Mouse (Mus musculus) embryonic facial prominence, embryonic 11.5 days (tissue): ENCODE measurements around the gene Asns. TPM values are rescaled to one million over a fixed set of nuclear protein-coding genes. Genes with fewer than 3 reads are reported as not detected.
"Not testable (repeated sequence)": the region's sequence is repeated elsewhere in the genome, so short reads cannot be mapped to it uniquely, and the experiment has no call there.

Experiments
- ATAC-seq: fragments of 200-750 bp; cut with Nextera tagmentation; replicated peaks from 2 replicates; pipeline ENCODE4 v1.8.0; 2017; ENCODE audit warnings: low read depth; ENCODE audit not compliant: insufficient number of reproducible peaks, low FRiP score, low TSS enrichment
- DNase-seq: peaks from one replicate; pipeline ENCODE4 v3.0.0-alpha.2; 2015; ENCODE audit warnings: low spot score
- H3K27ac ChIP-seq: fragments of 300-500 bp; sonication (generic); replicated peaks from 2 replicates; pipeline ENCODE4 v1.5.1; 2014; ENCODE audit warnings: mild to moderate bottlenecking, low read depth, low read length, control low read depth
- H3K27me3 ChIP-seq: fragments of 300-500 bp; sonication (generic); 2 replicates; pipeline ENCODE4 v1.6.1; 2014; ENCODE audit warnings: mild to moderate bottlenecking, low read length, moderate library complexity, mixed read lengths; ENCODE audit not compliant: control insufficient read depth, insufficient read depth
- H3K36me3 ChIP-seq: fragments of 300-500 bp; sonication (generic); replicated peaks from 2 replicates; pipeline ENCODE4 v1.6.1; 2014; ENCODE audit warnings: low read depth, mild to moderate bottlenecking, low read length, moderate library complexity, mixed read lengths; ENCODE audit not compliant: control insufficient read depth, insufficient read depth
- H3K4me1 ChIP-seq: fragments of 300-500 bp; sonication (generic); 2 replicates; pipeline ENCODE4 v1.6.1; 2014; ENCODE audit warnings: low read length, mixed read lengths; ENCODE audit not compliant: control insufficient read depth, insufficient read depth
- H3K4me2 ChIP-seq: fragments of 300-500 bp; sonication (generic); 2 replicates; pipeline ENCODE4 v1.6.1; 2014; ENCODE audit warnings: low read depth, mild to moderate bottlenecking, control low read depth, low read length, moderate library complexity
- H3K4me3 ChIP-seq: fragments of 300-500 bp; sonication (generic); 2 replicates; pipeline ENCODE4 v1.5.1; 2014; ENCODE audit warnings: low read depth, low read length, control low read depth
- H3K9ac ChIP-seq: fragments of 300-500 bp; sonication (generic); replicated peaks from 2 replicates; pipeline ENCODE4 v1.6.1; 2014; ENCODE audit warnings: mild to moderate bottlenecking, control low read depth, low read length
- H3K9me3 ChIP-seq: fragments of 300-500 bp; sonication (generic); replicated peaks from 2 replicates; pipeline ENCODE4 v1.6.1; 2016; ENCODE audit warnings: mild to moderate bottlenecking, low read length, inconsistent platforms, mixed read lengths; ENCODE audit not compliant: control insufficient read depth
- WGBS: fragments of 180-500 bp; shearing (Covaris S2); extraction: QIAGEN DNeasy Blood & Tissue Kit; methylation state at CpG from one replicate; pipeline ENCODE4 v1.1.7; 2014; 5-methylcytosine and 5-hydroxymethylcytosine counted together
- polyA plus RNA-seq: library from polyadenylated mRNA; unstranded; fragments of >200 nt; fragmentation: Nextera tagmentation; extraction: Ambion mirVana; gene quantifications from 2 replicates; pipeline ENCODE4 v1.2.1, GENCODE M21; 2014

Asns gene
- polyA plus RNA-seq, 1 experiment from 2014 or later, result 93.2 TPM

- Histone ChIP-seq H3K27me3 (no peaks in the 10 kb centered on the region), H3K4me3 (no peak overlapping the region), H3K9me3 (no peaks in the 10 kb centered on the region), H3K4me2 (no peak overlapping the region), H3K4me1 (no peaks in the 10 kb centered on the region), H3K36me3 (no peaks in the 10 kb centered on the region), H3K27ac (no peak overlapping the region), H3K9ac (no peak overlapping the region)
- ATAC-seq (no peak), DNase-seq (no peak)
- WGBS, result 67% methylated on average over 3 of the region's 3 CpGs
Measured at GRCm38 (mm10) chr6:7671429-7671828, 21.6 kb downstream of the Asns start.

- ATAC-seq, result no peak
- peak; percentile 44 for DNase-seq
Measured at GRCm38 (mm10) chr6:7670588-7670987, 22.5 kb downstream of the Asns start.

GRCm38 (mm10) chr6:7669721-7670120 lies 23.3 kb downstream of the Asns start:
- Histone ChIP-seq H3K9ac (no peak overlapping the region), H3K4me3 (no peak overlapping the region), H3K9me3 (no peaks in the 10 kb centered on the region), H3K27me3 (no peaks in the 10 kb centered on the region), H3K27ac (no peak overlapping the region), H3K4me1 (no peaks in the 10 kb centered on the region), H3K4me2 (no peak overlapping the region), H3K36me3 (no peaks in the 10 kb centered on the region)
- ATAC-seq (no peak), DNase-seq (no peak)
- 83% methylated on average over 5 of the region's 5 CpGs for WGBS

More at GRCm38 (mm10) chr6:7670588-7670987, 22.5 kb downstream of the Asns start:
- WGBS, result 65% methylated on average over 3 of the region's 3 CpGs
- no peak overlapping the region for H3K4me2 ChIP-seq
- no peak overlapping the region for H3K9ac ChIP-seq
- no peaks in the 10 kb centered on the region for H3K4me1 ChIP-seq
- no peaks in the 10 kb centered on the region for H3K9me3 ChIP-seq
- no peaks in the 10 kb centered on the region for H3K27me3 ChIP-seq
- no peaks in the 10 kb centered on the region for H3K36me3 ChIP-seq
- no peak overlapping the region for H3K27ac ChIP-seq
- H3K4me3 ChIP-seq, result no peak overlapping the region

- ATAC-seq (no peak), DNase-seq (no peak)
- no peaks in the 10 kb centered on the region for H3K9me3 ChIP-seq
- 79% methylated on average over 5 of the region's 5 CpGs for WGBS
- H3K4me2 ChIP-seq, result no peak overlapping the region
- H3K27me3 ChIP-seq, result no peaks in the 10 kb centered on the region
- no peaks in the 10 kb centered on the region for H3K36me3 ChIP-seq
- no peak overlapping the region for H3K4me3 ChIP-seq
- no peak overlapping the region for H3K27ac ChIP-seq
- no peak overlapping the region for H3K9ac ChIP-seq
- no peaks in the 10 kb centered on the region for H3K4me1 ChIP-seq
Measured at GRCm38 (mm10) chr6:7668332-7668731, 24.7 kb downstream of the Asns start.

GRCm38 (mm10) chr6:7665902-7666301 lies 27.2 kb downstream of the Asns start:
- not testable (repeated sequence) for ATAC-seq, DNase-seq, H3K4me3 ChIP-seq, H3K4me2 ChIP-seq, H3K4me1 ChIP-seq, H3K27ac ChIP-seq, H3K27me3 ChIP-seq, H3K36me3 ChIP-seq, H3K9me3 ChIP-seq, H3K9ac ChIP-seq
- WGBS, result 87% methylated on average over 3 of the region's 4 CpGs

- no peaks in the 10 kb centered on the region for H3K36me3 ChIP-seq
- H3K4me3 ChIP-seq, result no peak overlapping the region
- no peak overlapping the region for H3K4me2 ChIP-seq
- no peaks in the 10 kb centered on the region for H3K9me3 ChIP-seq
- 68% methylated on average over 4 of the region's 4 CpGs for WGBS
- no peak for ATAC-seq
- no peak overlapping the region for H3K27ac ChIP-seq
- no peak for DNase-seq
- no peaks in the 10 kb centered on the region for H3K4me1 ChIP-seq
- H3K27me3 ChIP-seq, result no peaks in the 10 kb centered on the region
- H3K9ac ChIP-seq, result no peak overlapping the region
Measured at GRCm38 (mm10) chr6:7661455-7661854, 31.6 kb downstream of the Asns start.

- Histone ChIP-seq H3K4me2 (no peak overlapping the region), H3K9ac (no peak overlapping the region), H3K9me3 (no peaks in the 10 kb centered on the region), H3K27me3 (no peaks in the 10 kb centered on the region), H3K4me3 (no peak overlapping the region), H3K4me1 (no peaks in the 10 kb centered on the region), H3K36me3 (no peaks in the 10 kb centered on the region), H3K27ac (no peak overlapping the region)
- ATAC-seq (no peak), DNase-seq (peak; percentile 73)
- 65% methylated on average over 5 of the region's 5 CpGs for WGBS
Measured at GRCm38 (mm10) chr6:7660377-7661080, 32.5 kb downstream of the Asns start.

- no peaks in the 10 kb centered on the region for H3K27me3 ChIP-seq
- no peak overlapping the region for H3K4me3 ChIP-seq
- no peak for ATAC-seq
- H3K27ac ChIP-seq, result no peak overlapping the region
- 98% methylated on average over 1 of the region's 1 CpGs for WGBS
- H3K9ac ChIP-seq, result no peak overlapping the region
- no peaks in the 10 kb centered on the region for H3K9me3 ChIP-seq
- H3K36me3 ChIP-seq, result no peaks in the 10 kb centered on the region
- no peak overlapping the region for H3K4me2 ChIP-seq
- no peak for DNase-seq
- no peaks in the 10 kb centered on the region for H3K4me1 ChIP-seq
Measured at GRCm38 (mm10) chr6:7656601-7657000, 36.5 kb downstream of the Asns start.
